Mouse (Mus musculus) spleen, adult 2 months (tissue): Measurements from ENCODE around the gene Prkci.

Experiments
- CTCF ChIP-seq: fragments of 200-500 bp; IDR thresholded peaks from 2 replicates; pipeline ENCODE4 v1.5.1; 2011; ENCODE audit warnings: mild to moderate bottlenecking, inconsistent platforms; ENCODE audit not compliant: insufficient read depth, insufficient read length, insufficient replicate concordance; ENCODE audit errors: extremely low read depth
- POLR2A ChIP-seq: fragments of 200-500 bp; IDR thresholded peaks from 2 replicates; pipeline ENCODE4 v1.6.1; 2011; ENCODE audit warnings: low read depth, low read length, inconsistent platforms

- TF ChIP-seq POLR2A (no peak), CTCF (no peak)
These were observed 38.1 kb downstream of the Prkci start for GRCm38 (mm10) chr3:31033644-31034043.
